Mouse (Mus musculus) retina, postnatal 7 days (tissue): ENCODE measurements at regions not wholly inside any gene's neighbourhood (a gene's known extent, or its start where the extent isn't known, plus 50 kb on each side); places are given as distances from the start of the nearest gene placed in this dataset.

ENCODE experiments used
- DNase-seq: peaks from one replicate; pipeline ENCODE4 v3.0.0-alpha.2; 2012; ENCODE audit warnings: low read depth, low spot score

DNA sequence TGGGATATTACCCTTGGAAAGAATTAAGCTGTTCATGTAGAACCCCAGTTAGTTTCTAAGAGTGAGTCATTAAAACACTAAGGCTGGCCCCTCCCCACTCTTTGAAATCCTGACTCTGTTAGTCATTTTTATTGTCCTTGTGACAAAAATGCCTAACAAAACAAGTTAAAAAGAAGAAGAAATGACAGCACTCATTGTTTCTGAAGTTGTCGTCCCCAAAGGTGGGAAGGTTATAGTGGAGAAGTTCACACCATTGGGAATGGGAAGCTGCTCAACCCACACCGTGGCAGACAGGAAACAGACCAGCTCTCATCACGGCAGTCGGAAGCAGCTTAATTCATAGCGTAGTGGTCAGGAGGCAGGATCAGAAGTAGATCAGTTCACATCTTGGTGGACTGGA is 128.4 kb upstream of the Auts2 start:
- no peak for DNase-seq

GRCm38 (mm10) chr5:132667316-132667715 is 124.2 kb upstream of the Auts2 start:
- no peak for DNase-seq

- DNase-seq = no peak
Observed at GRCm38 (mm10) chr5:132661266-132661665, 118.1 kb upstream of the Auts2 start.

DNA sequence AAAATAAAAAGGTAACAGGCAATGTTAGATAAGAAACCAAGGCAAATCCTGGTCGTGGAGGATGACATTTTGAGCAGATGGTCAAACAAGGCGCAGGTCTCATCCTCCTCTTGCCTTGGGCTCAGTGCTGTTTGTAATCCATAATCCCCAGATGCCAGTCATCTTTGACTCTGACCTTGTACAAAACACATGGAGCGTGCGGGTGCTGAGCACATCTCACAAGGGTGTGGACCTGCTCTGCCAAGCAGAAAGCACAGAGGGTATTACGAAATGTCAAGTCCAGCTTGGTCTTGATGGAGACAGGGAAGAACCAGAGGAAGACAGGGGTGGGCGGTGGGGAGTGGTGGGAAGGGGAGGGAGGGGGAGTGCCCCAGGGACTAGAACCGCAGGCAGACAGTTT is 116.9 kb upstream of the Auts2 start:
- peak; percentile 9 for DNase-seq

DNA sequence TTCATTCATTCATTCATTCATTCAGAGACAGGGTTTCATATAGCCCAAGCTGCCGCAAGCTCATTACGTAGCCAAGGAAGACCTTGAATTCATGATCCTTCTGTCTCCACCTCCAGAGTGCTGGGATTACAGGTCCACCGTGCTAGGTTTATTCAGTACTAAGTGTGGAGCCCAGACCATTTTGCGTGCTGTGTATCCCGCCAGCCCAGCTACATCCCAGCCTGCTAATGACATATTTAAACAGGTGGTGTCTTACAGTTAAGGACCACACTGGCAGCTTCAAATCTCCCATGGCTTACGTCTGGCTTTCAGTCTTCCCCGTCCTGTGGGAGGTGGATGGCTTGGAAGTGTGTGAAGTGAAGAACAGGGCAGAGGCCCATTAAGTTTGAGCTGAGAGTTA is 111.2 kb upstream of the Auts2 start:
- no peak for DNase-seq

- no peak for DNase-seq
Observed at GRCm38 (mm10) chr5:132653694-132654300, 110.7 kb upstream of the Auts2 start.

GRCm38 (mm10) chr5:132652201-132652600 is 109.1 kb upstream of the Auts2 start:
- DNase-seq = no peak

GRCm38 (mm10) chr5:132649771-132650170 is 106.6 kb upstream of the Auts2 start:
- no peak for DNase-seq

GRCm38 (mm10) chr5:132648751-132649150 is 105.6 kb upstream of the Auts2 start:
- DNase-seq = no peak

GRCm38 (mm10) chr5:132644646-132645172 is 101.6 kb upstream of the Auts2 start:
- no peak for DNase-seq

- no peak for DNase-seq
Observed at GRCm38 (mm10) chr5:132643270-132643669, 100.1 kb upstream of the Auts2 start.

GRCm38 (mm10) chr5:132633198-132633884 is 90.2 kb upstream of the Auts2 start:
- no peak for DNase-seq

- no peak for DNase-seq
Observed at GRCm38 (mm10) chr5:132621751-132622150, 78.6 kb upstream of the Auts2 start.

GRCm38 (mm10) chr5:132617241-132617640 is 74.1 kb upstream of the Auts2 start:
- DNase-seq = no peak

GRCm38 (mm10) chr5:132609251-132609650 is 66.1 kb upstream of the Auts2 start:
- DNase-seq = no peak

GRCm38 (mm10) chr5:132606216-132606615 is 63.1 kb upstream of the Auts2 start:
- no peak for DNase-seq

- DNase-seq = no peak
Observed at GRCm38 (mm10) chr5:132594796-132595195, 51.7 kb upstream of the Auts2 start.
